Mouse (Mus musculus): Measurements from ENCODE around the gene Tnfaip2. TPM values are rescaled to one million over a fixed set of nuclear protein-coding genes. Genes with fewer than 3 reads are reported as not detected.

Tnfaip2 gene
- total RNA-seq, 1 experiment, result 4.1 TPM

GRCm38 (mm10) chr12:111436640-111437039, 5.6 kb upstream of the Tnfaip2 start:
- TF ChIP-seq CHD2 (IDR thresholded peaks at IDR 0.05; ENCODE audit: low read depth, low read length) (no peak), HCFC1 (IDR thresholded peaks at IDR 0.05; ENCODE audit: borderline replicate concordance, insufficient read depth, low read length) (no peak), ZNF384 (IDR thresholded peaks at IDR 0.05; ENCODE audit: low read depth, low read length) (no peak), ZC3H11A (IDR thresholded peaks at IDR 0.05; ENCODE audit: borderline replicate concordance, low read depth, low read length) (no peak), MAFK (IDR thresholded peaks at IDR 0.05; ENCODE audit: insufficient read depth, low read depth, low read length) (no peak)
- in situ Hi-C loops (cut with MboI; ENCODE audit: low sequenced_read_pairs in 2 of 2, unreplicated experiment in 2 of 2), result no loop called here

GRCm38 (mm10) chr12:111437222-111437900, 4.9 kb upstream of the Tnfaip2 start:
- H3K36me3 ChIP-seq (ENCODE audit: control insufficient read depth, insufficient read depth, low read length, poor library complexity, severe bottlenecking), result no peaks in the 10 kb centered on the region
- no peak for TF ChIP-seq HCFC1 (IDR thresholded peaks at IDR 0.05; ENCODE audit: borderline replicate concordance, insufficient read depth, low read length)
- TF ChIP-seq CHD2 (IDR thresholded peaks at IDR 0.05; ENCODE audit: low read depth, low read length), result no peak
- no peak for TF ChIP-seq ZNF384 (IDR thresholded peaks at IDR 0.05; ENCODE audit: low read depth, low read length)
- TF ChIP-seq MAFK (IDR thresholded peaks at IDR 0.05; ENCODE audit: insufficient read depth, low read depth, low read length), result no peak
- TF ChIP-seq ZC3H11A (IDR thresholded peaks at IDR 0.05; ENCODE audit: borderline replicate concordance, low read depth, low read length), result no peak
- no peak overlapping the region for H3K4me3 ChIP-seq (ENCODE audit: insufficient read depth in 1 of 2, low read depth in 1 of 2, low read length in 2 of 2, poor library complexity in 1 of 2, severe bottlenecking in 1 of 2)
- in situ Hi-C loops (cut with MboI; ENCODE audit: low sequenced_read_pairs in 2 of 2, unreplicated experiment in 2 of 2), result no loop called here
- peaks cover 0 to 8% of the 10 kb centered on the region in 2 experiments; a peak in 3 of 4 replicates for H3K4me1 ChIP-seq (ENCODE audit: control insufficient read depth in 2 of 2, insufficient read depth in 2 of 2, low read length in 2 of 2, poor library complexity in 1 of 2)
- no peaks in the 10 kb centered on the region for H3K9me3 ChIP-seq (ENCODE audit: control insufficient read depth, insufficient read depth, low read depth, low read length)
- no peak overlapping the region for H3K27ac ChIP-seq (ENCODE audit: insufficient read depth, low read depth, low read length, poor library complexity, severe bottlenecking)
- no peak overlapping the region for H3K9ac ChIP-seq (ENCODE audit: insufficient read depth, low read depth, low read length, poor library complexity, severe bottlenecking)
- DNase-seq (ENCODE audit: low read depth, low spot score), result no peak

More at GRCm38 (mm10) chr12:111436640-111437039, 5.6 kb upstream of the Tnfaip2 start:
- Histone ChIP-seq H3K27ac (ENCODE audit: insufficient read depth, low read depth, low read length, poor library complexity, severe bottlenecking) (no peak overlapping the region), H3K36me3 (ENCODE audit: control insufficient read depth, insufficient read depth, low read length, poor library complexity, severe bottlenecking) (no peaks in the 10 kb centered on the region), H3K9ac (ENCODE audit: insufficient read depth, low read depth, low read length, poor library complexity, severe bottlenecking) (no peak overlapping the region), H3K4me1 (ENCODE audit: control insufficient read depth in 2 of 2, insufficient read depth in 2 of 2, low read length in 2 of 2, poor library complexity in 1 of 2) (peaks cover 0 to 12% of the 10 kb centered on the region in 2 experiments; a peak in 2 of 4 replicates), H3K4me3 (ENCODE audit: insufficient read depth in 1 of 2, low read depth in 1 of 2, low read length in 2 of 2, poor library complexity in 1 of 2, severe bottlenecking in 1 of 2) (no peak overlapping the region), H3K9me3 (ENCODE audit: control insufficient read depth, insufficient read depth, low read depth, low read length) (no peaks in the 10 kb centered on the region)
- DNase-seq (ENCODE audit: low read depth, low spot score), result no peak

- Histone ChIP-seq H3K36me3 (ENCODE audit: control insufficient read depth, insufficient read depth, low read length, poor library complexity, severe bottlenecking) (no peaks in the 10 kb centered on the region), H3K4me1 (ENCODE audit: control insufficient read depth in 2 of 2, insufficient read depth in 2 of 2, low read length in 2 of 2, poor library complexity in 1 of 2) (peaks cover 0 to 6% of the 10 kb centered on the region in 2 experiments; a peak in 2 of 4 replicates), H3K27ac (ENCODE audit: insufficient read depth, low read depth, low read length, poor library complexity, severe bottlenecking) (no peak overlapping the region), H3K4me3 (ENCODE audit: insufficient read depth in 1 of 2, low read depth in 1 of 2, low read length in 2 of 2, poor library complexity in 1 of 2, severe bottlenecking in 1 of 2) (no peak overlapping the region), H3K9ac (ENCODE audit: insufficient read depth, low read depth, low read length, poor library complexity, severe bottlenecking) (no peak overlapping the region), H3K9me3 (ENCODE audit: control insufficient read depth, insufficient read depth, low read depth, low read length) (no peaks in the 10 kb centered on the region)
- in situ Hi-C loops (cut with MboI; ENCODE audit: low sequenced_read_pairs in 2 of 2, unreplicated experiment in 2 of 2), result no loop called here
- TF ChIP-seq CHD2 (IDR thresholded peaks at IDR 0.05; ENCODE audit: low read depth, low read length), result no peak
- TF ChIP-seq MAFK (IDR thresholded peaks at IDR 0.05; ENCODE audit: insufficient read depth, low read depth, low read length), result no peak
- TF ChIP-seq ZNF384 (IDR thresholded peaks at IDR 0.05; ENCODE audit: low read depth, low read length), result no peak
- TF ChIP-seq HCFC1 (IDR thresholded peaks at IDR 0.05; ENCODE audit: borderline replicate concordance, insufficient read depth, low read length), result no peak
- TF ChIP-seq ZC3H11A (IDR thresholded peaks at IDR 0.05; ENCODE audit: borderline replicate concordance, low read depth, low read length), result no peak
- DNase-seq (ENCODE audit: low read depth, low spot score), result no peak
These were observed 3.4 kb upstream of the Tnfaip2 start for GRCm38 (mm10) chr12:111438850-111439249.

GRCm38 (mm10) chr12:111440701-111441373, 1.4 kb upstream of the Tnfaip2 start:
- no peaks in the 10 kb centered on the region for H3K9me3 ChIP-seq (ENCODE audit: control insufficient read depth, insufficient read depth, low read depth, low read length)
- H3K4me3 ChIP-seq (ENCODE audit: insufficient read depth in 1 of 2, low read depth in 1 of 2, low read length in 2 of 2, poor library complexity in 1 of 2, severe bottlenecking in 1 of 2), result no peak overlapping the region
- in situ Hi-C loops (cut with MboI; ENCODE audit: low sequenced_read_pairs in 2 of 2, unreplicated experiment in 2 of 2), result no loop called here
- H3K9ac ChIP-seq (ENCODE audit: insufficient read depth, low read depth, low read length, poor library complexity, severe bottlenecking), result no peak overlapping the region
- TF ChIP-seq ZNF384 (IDR thresholded peaks at IDR 0.05; ENCODE audit: low read depth, low read length) (no peak), MAFK (IDR thresholded peaks at IDR 0.05; ENCODE audit: insufficient read depth, low read depth, low read length) (no peak), HCFC1 (IDR thresholded peaks at IDR 0.05; ENCODE audit: borderline replicate concordance, insufficient read depth, low read length) (no peak), ZC3H11A (IDR thresholded peaks at IDR 0.05; ENCODE audit: borderline replicate concordance, low read depth, low read length) (no peak), CHD2 (IDR thresholded peaks at IDR 0.05; ENCODE audit: low read depth, low read length) (no peak)
- H3K4me1 ChIP-seq (ENCODE audit: control insufficient read depth in 2 of 2, insufficient read depth in 2 of 2, low read length in 2 of 2, poor library complexity in 1 of 2), result peaks cover 0 to 5% of the 10 kb centered on the region in 2 experiments; a peak in 2 of 4 replicates
- no peaks in the 10 kb centered on the region for H3K36me3 ChIP-seq (ENCODE audit: control insufficient read depth, insufficient read depth, low read length, poor library complexity, severe bottlenecking)
- no peak for DNase-seq (ENCODE audit: low read depth, low spot score)
- H3K27ac ChIP-seq (ENCODE audit: insufficient read depth, low read depth, low read length, poor library complexity, severe bottlenecking), result no peak overlapping the region

Data from ES-E14 (cell line).